Mouse (Mus musculus) ES-Bruce4 (cell line): ENCODE data around the gene Ccdc97. TPM values are rescaled to one million over a fixed set of nuclear protein-coding genes. Genes with fewer than 3 reads are reported as not detected.

Experiments used
- H3K27ac ChIP-seq: 2 replicates; pipeline ENCODE4 v1.5.1; 2012; ENCODE audit warnings: low read length, inconsistent platforms; ENCODE audit not compliant: insufficient read depth
- H3K27me3 ChIP-seq: 2 replicates; pipeline ENCODE4 v1.6.1; 2012; ENCODE audit warnings: mild to moderate bottlenecking, low read length, inconsistent platforms; ENCODE audit not compliant: control insufficient read depth, poor library complexity, insufficient read depth, severe bottlenecking
- H3K36me3 ChIP-seq: 2 replicates; pipeline ENCODE4 v1.6.1; 2012; ENCODE audit warnings: inconsistent platforms, mild to moderate bottlenecking, low read length, moderate library complexity; ENCODE audit not compliant: control insufficient read depth, poor library complexity, insufficient read depth, severe bottlenecking
- H3K4me1 ChIP-seq: one replicate; pipeline ENCODE4 v1.8.1; 2011; ENCODE audit warnings: low read length; ENCODE audit not compliant: control insufficient read depth, insufficient read depth
- H3K4me3 ChIP-seq: 2 replicates; pipeline ENCODE4 v1.5.1; 2011; ENCODE audit warnings: low read depth, mild to moderate bottlenecking, low read length
- H3K9ac ChIP-seq: 2 replicates; pipeline ENCODE4 v1.6.1; 2012; ENCODE audit warnings: low read depth, mild to moderate bottlenecking, inconsistent platforms; ENCODE audit not compliant: poor library complexity, severe bottlenecking
- H3K9me3 ChIP-seq: replicated peaks from 2 replicates; pipeline ENCODE4 v1.6.1; 2012; ENCODE audit warnings: mild to moderate bottlenecking, low read length, inconsistent platforms; ENCODE audit not compliant: control insufficient read depth, poor library complexity, insufficient read depth, severe bottlenecking
- CTCF ChIP-seq: IDR thresholded peaks from one replicate; pipeline ENCODE4 v1.8.1; 2011; ENCODE audit warnings: low read depth, low read length
- EP300 ChIP-seq: IDR thresholded peaks from 2 replicates; pipeline ENCODE4 v1.6.1; 2011; ENCODE audit warnings: low read depth, low read length; ENCODE audit not compliant: insufficient read depth
- POLR2A ChIP-seq: IDR thresholded peaks from one replicate; pipeline ENCODE4 v1.8.1; 2011; ENCODE audit warnings: low read length; ENCODE audit not compliant: insufficient read depth
- polyA plus RNA-seq: library from polyadenylated mRNA; stranded (reverse); fragments of >200 nt; gene quantifications from 2 replicates; pipeline ENCODE4 v1.2.4, GENCODE M21; 2011; ENCODE audit warnings: low read depth; ENCODE audit not compliant: missing spikeins, insufficient read depth, insufficient read length

The Ccdc97 gene
- polyA plus RNA-seq, 1 experiment = 46.9 TPM

GRCm38 (mm10) chr7:25671686-25672085 is 47.2 kb downstream of the Ccdc97 start:
- Histone ChIP-seq H3K27me3 (no peaks in the 10 kb centered on the region; the same call in 1 of the 2 replicates), H3K36me3 (peaks cover 4% of the 10 kb centered on the region; the same call in 1 of the 2 replicates), H3K9me3 (no peaks in the 10 kb centered on the region), H3K4me1 (peaks cover 6% of the 10 kb centered on the region), H3K9ac (no peak overlapping the region), H3K4me3 (no peak overlapping the region), H3K27ac (no peak overlapping the region)
- no peak for TF ChIP-seq POLR2A
- no peak for TF ChIP-seq CTCF
- no peak for TF ChIP-seq EP300

DNA sequence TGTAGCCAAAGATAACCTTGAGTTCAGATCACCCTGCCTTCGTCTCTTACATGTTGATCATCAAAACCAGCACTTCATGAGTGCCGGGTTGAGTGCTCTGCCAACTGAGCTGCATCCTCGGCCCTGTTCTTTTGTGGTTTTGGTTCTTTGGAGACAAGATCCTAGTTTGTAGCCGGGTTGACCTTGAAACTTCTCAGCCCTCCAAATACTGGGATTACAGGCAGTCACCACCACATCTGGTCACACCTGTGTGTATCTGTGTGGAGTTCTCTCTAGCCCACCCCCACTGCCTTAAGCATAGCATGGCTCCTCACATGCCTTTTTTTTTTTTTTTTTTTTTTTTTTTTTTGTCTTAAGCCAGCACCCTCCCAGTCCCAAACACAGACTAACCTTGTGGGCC is 48.8 kb downstream of the Ccdc97 start:
- Histone ChIP-seq H3K27ac (peak overlapping the region; percentile 96), H3K4me3 (no peak overlapping the region), H3K9me3 (no peaks in the 10 kb centered on the region), H3K36me3 (peaks cover 12% of the 10 kb centered on the region), H3K9ac (0 out of 2 replicates have a peak overlapping the region, but pooled peaks have one; percentile 10), H3K27me3 (no peaks in the 10 kb centered on the region; the same call in 1 of the 2 replicates), H3K4me1 (peaks cover 7% of the 10 kb centered on the region)
- TF ChIP-seq POLR2A = no peak
- no peak for TF ChIP-seq EP300
- TF ChIP-seq CTCF = no peak

DNA sequence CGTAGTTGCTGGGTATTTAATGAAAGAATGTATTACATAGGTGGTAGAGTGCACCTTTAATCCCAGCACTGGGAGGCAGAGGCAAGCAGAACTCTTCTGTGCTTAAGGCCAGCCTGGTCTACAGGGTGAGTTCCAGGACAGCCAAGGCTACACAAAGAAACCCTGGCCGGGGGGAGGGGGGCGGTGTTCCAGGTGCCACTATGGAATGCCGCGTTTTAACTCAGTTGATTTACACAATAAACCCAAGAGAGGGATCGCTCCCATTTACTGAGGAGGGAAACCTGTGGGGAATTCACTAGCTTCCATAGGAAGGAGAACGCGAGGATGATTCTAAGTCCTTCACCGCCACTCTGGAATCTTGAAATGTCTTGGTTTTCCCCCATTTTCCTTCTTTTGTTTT is 49.3 kb downstream of the Ccdc97 start:
- TF ChIP-seq CTCF (no peak), EP300 (peak; percentile 61; the same call in 1 of the 2 replicates)
- Histone ChIP-seq H3K36me3 (peaks cover 14% of the 10 kb centered on the region), H3K4me1 (peaks cover 8% of the 10 kb centered on the region), H3K4me3 (no peak overlapping the region), H3K9ac (no peak overlapping the region), H3K27me3 (no peaks in the 10 kb centered on the region; the same call in 1 of the 2 replicates), H3K27ac (peak overlapping the region; percentile 96), H3K9me3 (no peaks in the 10 kb centered on the region)

- peak overlapping the region; percentile 96 for H3K27ac ChIP-seq
Observed at GRCm38 (mm10) chr7:25669158-25669557, 49.7 kb downstream of the Ccdc97 start.

GRCm38 (mm10) chr7:25666381-25666780 is 52.5 kb downstream of the Ccdc97 start:
- Histone ChIP-seq H3K9me3 (no peaks in the 10 kb centered on the region), H3K9ac (no peak overlapping the region), H3K4me1 (peaks cover 8% of the 10 kb centered on the region), H3K27me3 (no peaks in the 10 kb centered on the region), H3K4me3 (no peak overlapping the region), H3K36me3 (peaks cover 38% of the 10 kb centered on the region), H3K27ac (peak overlapping the region; percentile 32; the same call in 1 of the 2 replicates)
- TF ChIP-seq CTCF (no peak), EP300 (no peak), POLR2A (no peak)

More at GRCm38 (mm10) chr7:25669158-25669557, 49.7 kb downstream of the Ccdc97 start:
- no peaks in the 10 kb centered on the region; the same call in 1 of the 2 replicates for H3K27me3 ChIP-seq
- H3K36me3 ChIP-seq = peaks cover 18% of the 10 kb centered on the region
- TF ChIP-seq EP300 (peak; percentile 93), CTCF (no peak)
- H3K9ac ChIP-seq = no peak overlapping the region
- no peak overlapping the region for H3K4me3 ChIP-seq
- no peaks in the 10 kb centered on the region for H3K9me3 ChIP-seq
- H3K4me1 ChIP-seq = peaks cover 8% of the 10 kb centered on the region

Other genes with a start within 250 kb of the Ccdc97 start
- gene Ceacam1, start 241.5 kb downstream of the Ccdc97 start, polyA plus RNA-seq = 1.1 and 1.5 TPM in 2 replicates
- not detected in 2 replicates for gene Ceacam2, start 179.2 kb downstream of the Ccdc97 start, polyA plus RNA-seq
- gene Erich4, start 103.2 kb downstream of the Ccdc97 start, polyA plus RNA-seq = not detected in 2 replicates
- gene Dmac2, start 99.7 kb downstream of the Ccdc97 start, polyA plus RNA-seq = 32.8 and 33.4 TPM in 2 replicates
- 0.60 and 0.87 TPM in 2 replicates for gene B3gnt8, start 92.4 kb downstream of the Ccdc97 start, polyA plus RNA-seq
- gene Bckdha, start 60.1 kb downstream of the Ccdc97 start, polyA plus RNA-seq = 26.1 and 26.9 TPM in 2 replicates
- gene Exosc5, start 59.9 kb downstream of the Ccdc97 start, polyA plus RNA-seq = 53.7 and 71.1 TPM in 2 replicates
- 3.3 and 3.7 TPM in 2 replicates for gene Tmem91, start 43.9 kb downstream of the Ccdc97 start, polyA plus RNA-seq
- 7.9 and 15.2 TPM in 2 replicates for gene B9d2, start 38.3 kb downstream of the Ccdc97 start, polyA plus RNA-seq
- gene Tgfb1, start 32.1 kb downstream of the Ccdc97 start, polyA plus RNA-seq = 22.9 and 25.6 TPM in 2 replicates
- gene Hnrnpul1, start 35.7 kb upstream of the Ccdc97 start, polyA plus RNA-seq = 155 and 156 TPM in 2 replicates
- 16.4 and 21.5 TPM in 2 replicates for gene Axl, start 69.6 kb upstream of the Ccdc97 start, polyA plus RNA-seq
- gene Cyp2s1, start 97.8 kb upstream of the Ccdc97 start, polyA plus RNA-seq = 2.8 and 3.1 TPM in 2 replicates
- gene Cyp2b10, start 178.5 kb upstream of the Ccdc97 start, polyA plus RNA-seq = not detected in 2 replicates